Mouse (Mus musculus): ENCODE measurements around the gene Myf6.

Gene Myf6

DNA sequence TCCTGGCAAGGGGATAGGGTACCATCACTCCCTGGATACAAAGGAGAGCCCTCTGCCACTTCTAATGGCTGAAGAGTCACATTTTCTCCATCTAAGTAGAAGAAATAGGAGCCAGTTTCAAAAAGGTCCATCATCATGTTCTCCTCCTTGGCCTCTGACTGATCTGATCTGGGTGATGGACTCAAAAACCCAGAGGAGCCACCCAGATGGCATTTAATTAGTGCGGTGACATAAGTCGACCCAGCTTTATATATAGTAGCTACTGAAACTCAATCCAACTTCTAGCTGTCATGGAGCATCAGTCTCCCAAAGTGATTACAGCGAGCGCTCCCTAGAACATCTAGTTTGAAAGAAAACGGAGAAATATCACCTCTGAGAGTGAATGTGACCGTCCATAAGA lies at the start of gene Myf6:
Myf6 (minus strand) TSS at position 170 of the 400 bp plus-strand sequence.
- DNase-seq (ENCODE audit: low spot score in 2 of 2), result no peak

DNA sequence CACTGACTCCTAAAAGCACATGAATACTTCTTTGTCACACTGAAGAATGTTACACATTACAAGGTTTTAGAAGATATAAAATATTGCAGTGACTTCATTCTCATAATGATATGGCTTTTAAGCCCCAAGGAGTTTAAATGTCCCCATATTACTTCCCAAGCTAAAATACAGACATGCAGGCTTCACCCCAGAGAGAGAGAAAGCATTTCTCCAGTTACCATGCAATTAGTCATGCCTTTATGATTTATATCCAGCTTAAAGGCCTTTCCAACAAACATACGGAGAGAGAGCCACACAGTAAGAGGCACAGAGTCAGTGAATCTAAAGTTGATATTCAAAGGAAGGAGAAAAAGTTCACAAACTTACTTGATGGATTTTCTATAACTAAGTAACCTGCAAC lies 48.5 kb upstream of the Myf6 start:
- no peak for DNase-seq (ENCODE audit: low spot score in 2 of 2)

DNA sequence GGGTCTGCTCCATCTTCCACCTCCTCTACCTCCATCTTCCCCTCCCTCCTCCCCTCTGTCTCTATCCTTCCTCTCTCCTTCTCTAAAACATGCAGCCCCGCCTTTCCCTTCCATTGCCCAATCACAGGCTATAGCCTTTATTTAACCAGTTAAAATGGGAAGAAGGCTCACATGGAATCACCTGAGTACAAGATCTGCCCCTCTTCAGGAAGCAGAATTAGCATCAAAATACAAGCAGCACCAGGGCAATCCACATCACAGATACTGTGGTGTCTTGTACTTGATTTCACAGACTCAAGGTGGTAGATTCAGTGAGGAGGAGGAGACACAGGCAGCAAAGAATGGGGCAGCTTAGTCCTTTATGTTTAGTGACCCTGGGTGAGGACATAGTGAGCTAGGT lies 34.2 kb upstream of the Myf6 start:
- no peak for DNase-seq (ENCODE audit: low spot score in 2 of 2)

DNA sequence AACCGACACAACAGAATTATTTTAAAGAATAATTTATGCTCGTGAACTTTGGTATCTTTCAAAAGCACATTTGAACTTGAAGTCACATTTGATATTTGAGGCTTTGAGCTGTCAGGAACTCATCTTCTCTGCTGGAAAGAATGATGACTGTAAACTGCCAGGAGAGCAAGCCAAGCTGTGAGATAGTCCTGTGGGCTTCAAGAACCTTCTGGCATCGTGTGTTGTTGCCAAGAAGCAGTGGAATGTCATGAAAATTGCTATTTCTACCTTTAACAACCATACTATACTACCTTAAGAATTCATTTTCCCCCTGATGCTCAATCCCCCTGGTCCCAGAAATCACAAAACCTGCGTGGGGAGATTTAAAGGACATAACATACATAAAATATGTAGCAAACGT lies 24.7 kb upstream of the Myf6 start:
- no peak for DNase-seq (ENCODE audit: low spot score in 2 of 2)

DNA sequence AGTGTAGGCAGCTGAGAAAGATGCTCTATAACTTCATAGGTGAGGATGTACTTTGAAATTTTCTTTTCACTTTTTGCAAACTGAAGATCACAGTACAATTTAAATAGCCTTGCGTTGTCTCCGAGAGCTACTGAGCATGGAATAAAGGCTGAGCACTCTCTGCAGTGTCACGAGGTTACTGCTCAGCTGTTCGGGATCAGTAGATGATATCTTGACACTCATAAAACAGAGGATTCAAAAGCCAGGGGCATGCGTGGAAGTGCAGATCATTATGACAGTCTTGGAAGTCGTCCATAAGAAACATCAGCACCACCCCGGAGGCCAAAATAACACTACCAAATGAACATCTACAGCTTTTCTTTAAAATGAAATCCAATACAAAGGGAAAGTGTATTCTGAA lies 22.1 kb upstream of the Myf6 start:
- no peak for DNase-seq (ENCODE audit: low spot score in 2 of 2)

DNA sequence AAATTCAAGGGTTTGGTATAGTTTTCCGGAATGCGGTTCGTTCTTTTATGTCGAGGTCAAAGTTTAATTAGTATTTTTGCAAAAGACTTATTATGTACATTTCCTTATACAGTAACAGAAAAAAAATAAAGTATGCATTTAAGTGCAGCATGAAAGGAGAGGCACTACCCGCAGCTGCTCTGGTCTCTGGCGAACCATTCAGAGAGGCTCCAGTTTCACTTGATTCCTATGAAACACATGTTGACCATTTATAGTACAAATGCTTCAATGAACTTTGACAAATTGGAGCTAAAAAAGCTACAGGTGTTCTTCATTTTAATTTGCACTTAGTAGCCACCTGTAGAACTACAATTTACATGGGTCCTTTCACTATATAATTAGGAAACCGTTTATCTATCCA lies 20.2 kb upstream of the Myf6 start:
- DNase-seq (ENCODE audit: low spot score in 2 of 2), result no peak

DNA sequence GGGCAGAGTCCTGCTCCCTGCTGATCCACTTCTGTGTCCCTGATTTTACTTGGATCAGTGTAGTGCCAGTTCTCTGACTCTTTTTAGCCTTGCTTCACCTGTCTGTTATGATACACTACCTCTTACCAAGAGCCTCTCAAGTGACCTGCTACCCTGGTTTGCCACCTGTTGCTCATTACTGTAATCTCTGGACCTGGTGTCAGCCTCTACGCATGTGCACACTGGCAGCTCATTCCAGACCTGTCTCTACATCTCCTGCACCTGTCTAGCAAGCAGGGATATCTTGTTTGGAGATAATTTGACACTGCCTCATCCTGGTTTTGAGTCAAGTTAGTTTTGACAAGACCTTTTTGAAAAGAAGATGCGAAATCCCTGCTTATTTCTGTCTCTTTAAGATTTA lies 11.9 kb upstream of the Myf6 start:
- DNase-seq (ENCODE audit: low spot score in 2 of 2), result no peak

DNA sequence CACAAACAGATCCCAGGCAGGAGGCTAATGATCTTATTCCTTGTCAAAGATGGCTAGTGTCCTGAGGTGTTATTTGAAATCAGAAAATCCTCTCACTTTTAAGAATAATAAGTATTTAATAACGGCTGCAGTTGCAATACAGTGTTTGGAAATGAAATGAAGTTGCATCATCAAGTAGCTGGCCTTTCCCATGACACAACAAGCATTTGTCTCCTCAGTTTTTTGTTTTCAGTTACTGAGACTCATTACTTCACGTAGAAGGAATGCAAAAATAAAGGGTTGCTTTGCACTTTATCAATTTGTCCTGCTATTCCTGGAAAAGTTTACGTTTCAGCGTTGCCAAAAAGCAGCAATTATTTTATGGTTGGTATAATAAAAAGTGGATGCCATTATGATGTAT lies 8.9 kb upstream of the Myf6 start:
- no peak for DNase-seq (ENCODE audit: low spot score in 2 of 2)

DNA sequence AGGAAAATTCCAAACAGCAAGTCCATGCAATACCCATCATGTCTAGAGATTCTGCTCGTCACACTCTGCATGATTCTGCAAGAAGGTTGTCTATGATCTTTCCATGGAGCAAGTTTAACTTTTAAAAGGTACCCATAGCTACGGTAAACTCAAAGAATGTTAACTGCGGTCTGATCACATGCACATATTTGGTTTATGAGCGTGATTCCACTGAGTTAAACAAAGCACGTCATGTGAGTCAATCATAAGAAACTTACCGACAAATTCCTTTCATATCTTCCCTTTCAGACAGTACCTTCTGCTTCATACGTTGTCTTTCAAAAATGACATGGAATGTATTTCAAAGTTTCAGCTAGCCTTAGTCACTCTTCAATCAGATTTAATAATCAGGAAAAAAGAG lies 7.7 kb upstream of the Myf6 start:
- DNase-seq (ENCODE audit: low spot score in 2 of 2), result no peak

DNA sequence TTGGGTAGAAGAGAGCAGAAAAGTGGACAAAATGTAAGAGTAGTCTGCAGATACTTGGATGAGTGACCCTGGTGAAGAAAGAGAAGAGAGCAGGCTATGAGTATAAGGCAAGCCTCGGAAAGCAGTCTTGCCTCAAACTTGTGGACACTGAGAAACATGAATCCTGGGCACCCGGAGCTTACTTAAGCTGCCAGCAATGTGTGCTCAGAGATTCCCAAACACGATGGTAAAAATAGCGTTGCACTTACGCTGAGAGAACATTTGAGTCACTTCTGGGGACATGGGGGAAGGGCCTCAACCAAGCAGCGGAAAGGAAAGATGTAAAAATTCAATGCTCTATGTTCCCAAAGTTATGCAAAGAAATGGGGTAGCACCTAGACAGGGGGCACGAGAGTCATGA lies 5.1 kb upstream of the Myf6 start:
- no peak for DNase-seq (ENCODE audit: low spot score in 2 of 2)

DNA sequence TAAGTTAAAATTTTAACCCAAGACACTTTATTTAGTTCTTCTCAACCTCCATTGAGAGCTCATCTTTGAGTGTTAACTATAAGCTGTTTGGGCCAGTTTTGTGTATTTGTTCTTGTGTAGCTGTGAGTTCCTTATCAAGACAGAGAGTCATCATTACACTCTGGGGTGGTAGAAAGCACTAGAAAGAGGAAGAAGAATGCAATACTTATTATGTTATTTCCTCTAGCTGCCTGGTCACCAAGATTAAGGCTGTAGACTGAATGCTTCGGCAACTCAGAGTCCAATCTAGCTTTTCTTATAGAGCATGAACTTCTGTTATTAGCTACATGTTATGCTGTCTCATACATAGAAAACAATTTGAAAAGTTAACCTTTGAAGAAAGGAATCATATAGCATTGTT lies 1.9 kb upstream of the Myf6 start:
- DNase-seq (ENCODE audit: low spot score in 2 of 2), result no peak

DNA sequence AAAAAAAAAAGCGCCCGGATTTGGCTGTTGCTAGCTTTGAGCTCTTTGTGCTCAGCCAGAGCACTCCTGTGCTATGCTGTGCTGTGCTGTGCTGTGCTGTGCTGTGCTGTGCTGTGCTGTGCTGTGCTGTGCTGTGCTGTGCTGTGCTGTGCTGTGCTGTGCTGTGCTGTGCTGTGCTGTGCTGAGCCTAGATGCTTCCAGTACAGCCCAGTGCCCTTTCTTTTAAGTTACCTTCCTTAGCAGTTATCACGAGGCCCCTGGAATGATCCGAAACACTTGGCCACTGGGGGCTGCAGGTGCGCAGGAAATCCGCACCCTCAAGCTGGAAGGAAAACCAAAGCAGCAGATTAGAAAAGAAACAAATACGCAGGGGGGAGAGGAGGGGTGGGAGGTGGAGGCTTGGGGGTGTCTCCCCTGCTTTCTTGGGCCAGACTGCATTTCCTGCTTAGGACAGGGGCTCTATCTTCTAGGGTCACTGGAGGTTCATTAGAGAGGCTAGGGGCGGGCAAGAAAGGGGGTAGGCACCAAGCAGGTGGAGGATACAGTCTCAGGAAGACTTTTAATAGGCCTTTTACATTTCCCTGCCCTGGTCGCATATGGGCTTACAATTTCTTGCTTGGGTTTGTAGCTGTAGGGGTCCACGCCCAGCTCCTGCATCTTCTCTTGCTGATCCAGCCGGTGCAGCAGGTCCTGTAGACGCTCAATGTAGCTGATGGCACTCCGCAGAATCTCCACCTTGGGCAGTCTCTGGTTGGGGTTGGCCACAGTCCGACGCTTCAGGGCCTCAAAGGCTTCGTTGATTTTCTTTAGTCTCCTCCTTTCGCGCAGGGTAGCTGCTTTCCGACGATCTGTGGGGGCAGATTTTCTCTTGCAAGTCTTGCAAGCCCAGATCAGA lies 710 bp downstream of the Myf6 start:
- no peak for DNase-seq (ENCODE audit: low spot score in 2 of 2)

DNA sequence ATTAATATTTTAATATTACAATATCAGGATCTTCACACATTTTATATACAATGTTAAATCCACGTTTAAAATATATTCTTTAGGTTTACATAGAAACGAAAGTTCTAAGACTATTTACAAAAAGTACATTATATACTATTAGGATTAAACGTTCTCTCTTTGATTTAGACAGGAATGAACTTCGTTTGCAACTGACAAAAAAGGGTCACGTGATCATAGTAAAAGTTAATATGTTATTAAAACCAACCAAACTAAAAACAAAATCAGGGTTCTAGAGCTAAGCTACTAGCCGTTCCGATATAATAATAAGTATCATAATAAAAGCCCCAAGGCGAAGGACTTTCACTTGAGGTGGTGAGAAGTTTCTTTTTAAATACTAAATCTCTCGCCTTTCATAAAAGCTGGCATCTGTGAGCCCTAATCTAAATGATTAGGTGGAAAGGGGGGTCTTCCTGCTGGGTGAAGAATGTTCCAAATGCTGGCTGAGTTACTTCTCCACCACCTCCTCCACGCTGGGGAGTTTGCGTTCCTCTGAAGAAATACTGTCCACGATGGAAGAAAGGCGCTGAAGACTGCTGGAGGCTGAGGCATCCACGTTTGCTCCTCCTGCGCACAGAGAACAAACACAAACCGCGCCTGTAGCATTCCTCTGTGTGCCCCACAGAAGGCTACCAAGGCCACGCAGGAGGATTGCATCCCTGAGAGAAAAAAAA lies 1.5 kb downstream of the Myf6 start:
- no peak for DNase-seq (ENCODE audit: low spot score in 2 of 2)

DNA sequence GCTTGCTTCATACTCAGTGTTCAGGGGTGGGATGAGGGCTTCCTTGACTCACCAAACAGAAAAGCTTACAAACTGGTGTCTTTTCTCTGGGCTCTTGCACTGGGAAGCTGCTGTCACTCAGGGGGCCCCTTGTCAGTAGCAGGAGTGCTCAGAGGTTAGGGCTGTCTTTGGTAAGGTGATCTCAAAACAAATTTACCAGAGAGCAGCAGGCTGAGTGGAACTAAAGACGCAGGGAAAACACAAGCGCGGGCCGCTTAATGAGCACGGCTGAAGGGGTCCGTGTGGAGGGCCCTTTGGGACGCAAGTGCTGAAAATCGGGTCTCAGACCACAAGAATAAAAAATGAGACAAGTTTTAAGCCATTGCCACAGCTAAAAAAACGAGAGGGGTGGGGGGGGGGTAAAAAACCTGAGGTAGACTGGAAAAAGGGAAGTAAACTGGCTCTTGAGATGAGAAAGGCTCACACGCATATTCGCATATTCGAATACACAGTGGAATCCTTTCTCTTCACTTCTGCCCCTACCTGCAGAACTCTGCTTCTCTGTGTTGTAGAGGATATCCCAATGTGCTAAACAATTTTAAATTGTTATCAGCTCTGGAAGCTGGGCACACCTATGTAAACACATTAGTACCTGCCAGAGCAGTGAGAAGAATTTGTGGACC lies 5.8 kb downstream of the Myf6 start:
- no peak for DNase-seq (ENCODE audit: low spot score in 2 of 2)

DNA sequence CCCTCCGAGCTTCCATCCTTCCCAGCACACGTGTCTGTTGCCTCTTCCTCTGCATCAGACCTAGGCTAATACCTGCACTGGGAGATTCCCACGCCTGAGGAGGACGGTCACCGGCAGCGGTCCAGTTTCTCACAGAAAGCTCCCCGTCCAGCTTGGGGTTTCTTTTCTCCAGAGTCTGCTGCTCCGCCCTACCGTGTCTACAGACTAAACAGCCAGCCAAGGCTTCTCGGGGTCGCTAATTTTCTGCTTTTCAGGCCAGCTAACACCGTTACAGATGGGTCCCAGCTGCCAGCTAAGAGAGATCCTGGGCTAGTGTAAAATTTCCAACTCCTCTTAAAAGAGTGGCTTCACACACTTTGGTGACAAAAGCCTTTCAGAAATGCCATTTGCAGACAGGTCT lies 7.8 kb downstream of the Myf6 start:
- DNase-seq (ENCODE audit: low spot score in 2 of 2), result no peak

DNA sequence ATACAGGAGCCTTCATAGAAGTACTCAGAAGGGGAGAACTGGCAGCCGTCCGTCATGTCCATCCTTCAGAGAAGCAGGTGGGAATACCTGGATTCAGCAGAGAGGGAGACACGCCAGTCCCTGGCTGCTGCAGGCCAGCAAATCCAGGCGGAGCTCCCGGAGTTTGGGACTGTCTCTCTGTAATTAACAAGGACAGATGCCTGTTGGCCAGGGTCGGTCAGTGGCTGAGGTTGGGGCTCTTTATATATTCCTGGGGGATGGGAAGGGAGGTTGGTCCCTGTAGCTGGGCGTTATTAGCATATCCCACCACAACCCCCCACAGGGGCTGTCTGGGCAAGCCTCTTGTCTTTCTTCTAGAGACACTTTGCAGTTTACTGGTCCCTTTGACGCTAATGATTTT lies 8.7 kb downstream of the Myf6 start, which contains the start of gene Myf5:
Myf5 (minus strand) TSS at position 265 of the 400 bp plus-strand sequence.
- no peak for DNase-seq (ENCODE audit: low spot score in 2 of 2)

DNA sequence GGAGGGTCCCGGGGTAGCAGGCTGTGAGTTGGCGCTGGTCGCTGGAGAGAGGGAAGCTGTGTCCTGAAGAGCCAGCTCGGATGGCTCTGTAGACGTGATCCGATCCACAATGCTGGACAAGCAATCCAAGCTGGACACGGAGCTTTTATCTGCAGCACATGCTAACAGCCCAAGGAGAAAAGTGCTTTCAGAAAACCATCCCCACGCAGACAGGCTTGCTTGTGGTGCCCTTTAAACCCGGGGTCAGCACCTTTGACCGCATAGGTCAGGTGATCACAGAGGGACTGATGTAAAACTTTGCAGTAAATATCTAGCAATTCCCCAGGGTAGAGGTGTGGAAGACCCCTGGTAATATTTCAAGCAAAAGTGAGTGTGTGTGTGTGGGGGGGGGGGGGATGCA lies 10.5 kb downstream of the Myf6 start:
- DNase-seq (ENCODE audit: low spot score in 2 of 2), result no peak

DNA sequence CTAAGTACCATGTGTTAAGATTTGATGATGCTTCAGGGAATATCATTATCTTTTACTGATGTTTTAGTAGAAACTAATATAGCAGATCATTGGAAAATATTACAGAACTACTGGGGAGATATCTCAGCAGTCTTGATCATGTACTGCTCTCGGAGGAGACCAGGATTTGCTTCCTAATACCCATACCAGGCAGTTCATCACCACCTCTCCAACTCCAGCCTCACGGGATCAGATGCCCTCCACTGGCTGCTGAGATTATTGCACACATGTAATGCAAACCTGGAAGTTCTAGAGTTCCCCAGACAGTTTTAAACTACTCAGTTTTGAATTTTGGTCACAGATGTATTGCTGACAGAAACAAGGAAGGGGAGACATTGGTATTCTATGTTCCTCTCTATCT lies 21.0 kb downstream of the Myf6 start:
- DNase-seq (ENCODE audit: low spot score in 2 of 2), result no peak

DNA sequence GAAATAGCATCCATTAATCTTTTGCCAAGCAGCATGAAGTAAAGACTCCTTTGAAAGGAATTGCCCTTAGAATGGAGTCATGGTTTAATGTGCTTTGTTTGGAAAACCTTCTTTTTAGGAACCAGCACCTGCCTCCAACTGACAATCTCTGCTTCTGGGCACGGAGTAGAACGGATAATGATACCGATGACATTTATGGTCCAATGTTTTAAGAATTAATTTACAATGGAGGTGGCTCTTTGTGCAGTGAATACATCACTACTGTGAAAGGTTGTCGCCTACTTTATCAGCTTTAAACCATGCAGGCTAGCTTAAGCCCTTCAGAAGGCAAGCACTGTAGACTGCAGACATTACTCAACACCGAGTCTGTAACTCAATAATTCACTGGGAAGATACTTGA lies 22.8 kb downstream of the Myf6 start:
- DNase-seq (ENCODE audit: low spot score in 2 of 2), result no peak

DNA sequence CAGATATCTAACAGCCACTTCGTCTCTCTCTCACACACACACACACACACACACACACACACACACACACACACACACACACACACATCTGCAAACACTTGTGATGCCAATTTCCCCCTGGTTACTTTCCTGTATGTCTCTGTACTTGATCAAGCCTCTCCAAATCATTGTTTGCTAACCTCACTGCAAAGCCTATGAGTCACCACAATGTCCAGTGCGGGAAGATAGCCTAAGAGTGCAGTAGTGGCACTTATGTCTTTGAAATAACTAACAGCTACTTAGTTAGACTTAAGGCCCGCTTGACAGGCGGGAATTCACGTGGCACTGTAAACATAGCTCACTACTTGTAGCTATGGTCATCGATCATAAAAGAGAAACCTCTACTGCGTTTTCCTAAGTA lies 26.7 kb downstream of the Myf6 start:
- DNase-seq (ENCODE audit: low spot score in 2 of 2), result no peak

DNA sequence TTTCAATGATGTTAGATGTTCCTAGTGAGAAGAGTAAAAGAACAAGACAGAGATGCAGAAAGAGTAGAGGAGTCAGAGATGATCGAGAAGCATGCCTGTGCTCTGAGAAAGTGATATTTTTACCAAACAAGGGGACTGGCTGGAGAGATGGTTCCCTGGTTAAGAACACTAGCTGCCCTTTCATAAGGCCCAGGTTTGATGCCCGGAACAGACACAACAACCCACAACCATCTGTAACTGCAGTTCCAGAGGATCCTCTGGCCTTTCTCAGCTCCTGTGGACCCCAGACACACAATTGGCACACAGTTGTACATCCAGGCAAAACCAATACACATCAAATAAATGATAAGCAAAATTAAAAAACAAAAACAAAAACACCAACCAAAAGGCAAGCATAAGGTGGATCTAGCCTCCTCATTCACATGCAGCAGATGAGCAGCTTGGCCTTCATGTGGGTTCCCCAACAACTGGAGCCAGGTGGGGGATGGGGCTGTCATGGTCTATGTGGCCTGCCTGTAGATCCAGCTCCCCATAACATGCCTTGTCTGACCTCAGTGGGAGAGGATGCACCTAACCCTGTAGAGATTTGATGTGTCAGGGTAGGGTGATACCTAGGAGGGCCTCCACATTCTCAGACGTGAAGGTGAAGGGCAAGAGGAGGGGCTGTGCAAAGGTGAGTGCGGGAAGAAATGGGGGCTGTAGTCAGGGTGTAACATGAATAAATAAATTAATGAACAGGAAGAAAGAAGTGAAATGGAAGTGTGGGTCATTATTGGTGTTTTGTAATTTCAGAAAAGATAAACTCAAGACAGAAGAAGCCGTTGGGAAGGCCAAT lies 44.8 kb downstream of the Myf6 start:
- DNase-seq (ENCODE audit: low spot score in 2 of 2), result no peak

All from urinary bladder, postnatal 36 days (tissue).